Mouse (Mus musculus): Measurements from ENCODE around the gene Cyp2d10.
"Not testable (repeated sequence)": the region's sequence is repeated elsewhere in the genome, so short reads cannot be mapped to it uniquely, and the experiment has no call there.

The Cyp2d10 gene

DNA sequence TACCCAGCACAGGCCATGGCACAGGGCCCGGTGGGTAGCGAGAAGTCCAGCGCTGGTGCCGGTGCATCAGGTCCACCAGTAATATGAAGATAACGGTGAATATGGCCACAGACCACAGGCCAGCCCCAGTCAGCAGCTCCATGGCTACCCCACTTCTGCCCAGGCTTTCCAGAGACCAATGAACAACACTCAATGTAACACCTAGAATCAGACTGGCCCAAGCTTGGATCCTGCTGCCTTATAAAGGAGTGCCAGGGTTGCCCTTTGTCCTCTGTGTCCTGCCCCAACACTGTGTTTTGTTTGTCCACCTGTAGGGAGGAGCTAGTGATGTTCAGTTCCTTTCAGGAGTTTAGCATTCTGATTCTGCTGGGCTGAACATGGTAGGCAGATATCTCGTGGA, at the start of gene Cyp2d10:
Cyp2d10 (minus strand) TSS at position 215 of the 400 bp plus-strand sequence.
- no peak for DNase-seq (ENCODE audit: low spot score)

DNA sequence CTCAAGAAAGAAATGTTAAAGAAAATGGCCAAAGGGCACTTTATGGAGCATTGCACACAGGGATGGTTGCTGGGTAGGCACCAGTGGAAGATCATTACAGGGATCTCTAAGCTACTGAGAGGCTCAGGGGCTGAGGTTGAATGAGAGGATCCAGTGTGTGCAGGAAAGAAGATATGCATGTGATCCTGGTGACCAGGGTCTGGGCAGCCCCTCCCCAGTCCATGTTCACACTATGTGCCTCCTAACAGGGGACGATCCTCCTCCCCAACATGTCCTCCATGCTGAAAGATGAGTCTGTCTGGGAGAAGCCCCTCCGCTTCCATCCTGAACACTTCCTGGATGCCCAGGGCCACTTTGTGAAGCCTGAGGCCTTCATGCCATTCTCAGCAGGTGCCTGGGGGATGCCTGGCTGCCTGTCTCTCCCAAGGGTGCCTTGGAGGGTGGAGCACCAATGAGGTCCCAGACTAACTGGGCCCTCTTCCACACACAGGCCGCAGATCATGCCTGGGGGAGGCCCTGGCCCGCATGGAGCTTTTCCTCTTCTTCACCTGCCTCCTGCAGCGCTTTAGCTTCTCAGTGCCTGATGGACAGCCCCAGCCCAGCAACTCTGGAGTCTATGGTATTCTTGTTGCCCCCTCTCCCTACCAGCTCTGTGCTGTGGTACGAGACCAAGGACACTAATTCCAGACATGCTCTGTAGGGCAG, 49.2 kb upstream of the Cyp2d10 start:
- not testable (repeated sequence) for DNase-seq (ENCODE audit: low spot score)

DNA sequence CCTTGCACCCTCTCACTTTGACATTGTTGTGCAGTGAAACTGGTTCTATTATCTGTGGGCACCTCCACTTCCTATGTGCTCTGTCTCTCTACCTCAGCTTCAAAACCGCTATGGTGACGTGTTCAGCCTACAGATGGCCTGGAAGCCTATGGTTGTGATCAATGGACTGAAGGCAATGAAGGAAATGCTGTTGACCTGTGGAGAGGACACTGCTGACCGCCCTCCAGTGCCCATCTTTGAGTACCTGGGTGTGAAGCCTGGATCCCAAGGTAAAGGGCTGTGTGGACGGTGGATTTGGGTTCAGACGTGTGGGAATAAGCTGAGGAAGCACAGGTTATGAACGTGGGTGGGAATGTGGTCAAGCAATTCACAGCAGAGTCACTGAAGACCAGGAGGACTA, 46.5 kb upstream of the Cyp2d10 start:
- not testable (repeated sequence) for DNase-seq (ENCODE audit: low spot score)

DNA sequence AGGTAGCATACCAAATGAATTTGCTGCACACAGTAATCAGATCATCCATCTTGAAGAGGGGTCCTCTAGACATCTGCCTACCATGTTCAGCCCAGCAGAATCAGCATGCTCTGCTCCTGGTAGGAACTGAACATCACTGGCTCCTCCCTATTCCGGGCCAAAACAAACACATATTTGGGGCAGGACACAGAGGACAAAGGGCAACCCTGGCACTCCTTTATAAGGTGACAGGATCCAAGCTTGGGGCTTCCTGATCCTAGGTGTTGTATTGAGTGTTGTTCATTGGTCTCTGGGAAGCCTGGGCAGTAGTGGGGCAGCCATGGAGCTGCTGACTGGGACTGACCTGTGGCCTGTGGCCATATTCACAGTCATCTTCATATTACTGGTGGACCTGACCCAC, 45.1 kb upstream of the Cyp2d10 start:
- DNase-seq (ENCODE audit: low spot score): not testable (repeated sequence)

DNA sequence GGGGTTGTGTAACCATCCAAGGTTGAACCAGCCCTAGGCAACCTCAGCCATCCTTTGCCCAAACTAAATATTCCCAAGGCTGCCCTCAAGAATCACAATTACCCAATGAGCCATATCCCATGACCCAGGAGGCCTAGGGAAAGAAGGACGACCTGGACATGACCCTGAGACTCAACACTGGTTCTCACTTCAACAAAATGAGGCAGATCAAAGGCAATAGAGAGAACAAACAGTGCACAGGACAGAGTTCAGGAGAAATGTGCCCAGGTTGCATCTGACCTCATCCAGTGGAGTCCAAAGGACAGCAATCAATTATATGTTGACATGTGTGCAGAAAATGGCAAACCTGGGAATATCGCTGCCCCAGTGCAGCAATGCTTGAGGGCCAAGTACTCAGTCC, 43.0 kb upstream of the Cyp2d10 start:
- not testable (repeated sequence) for DNase-seq (ENCODE audit: low spot score)

DNA sequence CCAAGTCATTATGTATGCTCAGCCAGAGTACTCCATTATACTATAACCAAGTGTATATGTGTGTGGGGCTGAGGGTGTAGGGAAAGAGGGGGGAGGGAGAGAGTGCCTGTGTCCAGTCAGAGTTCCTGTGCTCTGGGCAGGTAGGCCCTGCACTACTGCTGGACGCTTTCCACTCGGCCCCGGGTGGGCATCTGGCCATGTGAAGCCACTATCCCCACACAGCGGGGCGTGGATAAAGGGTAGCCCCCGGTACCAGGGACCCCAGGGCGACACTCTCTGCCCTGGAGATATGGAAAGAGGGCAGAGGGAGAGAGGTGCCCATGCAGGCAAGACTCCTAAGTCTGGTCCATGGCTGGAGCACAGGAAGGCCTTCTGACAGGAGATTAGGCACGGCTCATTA, 38.2 kb upstream of the Cyp2d10 start:
- DNase-seq (ENCODE audit: low spot score): no peak

DNA sequence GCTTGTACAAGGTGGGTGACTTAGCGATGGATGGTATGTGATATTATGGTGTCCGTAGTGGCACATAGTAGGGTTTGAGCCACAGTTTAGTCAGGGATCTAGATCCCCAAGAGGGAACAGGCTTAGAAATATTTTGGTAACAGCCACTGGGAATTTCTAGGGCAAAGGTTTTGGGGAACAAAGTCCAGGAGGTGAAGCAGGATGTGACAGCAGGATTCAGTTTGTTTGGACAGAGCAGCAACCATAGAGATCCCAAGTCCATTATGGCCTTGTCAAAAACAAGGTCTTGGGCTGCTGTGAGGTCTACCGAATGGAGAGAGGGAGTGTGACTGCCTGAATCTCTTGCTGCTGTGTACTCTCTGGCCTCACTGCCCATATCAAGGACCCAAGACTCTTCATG, 36.7 kb upstream of the Cyp2d10 start:
- DNase-seq (ENCODE audit: low spot score): no peak

DNA sequence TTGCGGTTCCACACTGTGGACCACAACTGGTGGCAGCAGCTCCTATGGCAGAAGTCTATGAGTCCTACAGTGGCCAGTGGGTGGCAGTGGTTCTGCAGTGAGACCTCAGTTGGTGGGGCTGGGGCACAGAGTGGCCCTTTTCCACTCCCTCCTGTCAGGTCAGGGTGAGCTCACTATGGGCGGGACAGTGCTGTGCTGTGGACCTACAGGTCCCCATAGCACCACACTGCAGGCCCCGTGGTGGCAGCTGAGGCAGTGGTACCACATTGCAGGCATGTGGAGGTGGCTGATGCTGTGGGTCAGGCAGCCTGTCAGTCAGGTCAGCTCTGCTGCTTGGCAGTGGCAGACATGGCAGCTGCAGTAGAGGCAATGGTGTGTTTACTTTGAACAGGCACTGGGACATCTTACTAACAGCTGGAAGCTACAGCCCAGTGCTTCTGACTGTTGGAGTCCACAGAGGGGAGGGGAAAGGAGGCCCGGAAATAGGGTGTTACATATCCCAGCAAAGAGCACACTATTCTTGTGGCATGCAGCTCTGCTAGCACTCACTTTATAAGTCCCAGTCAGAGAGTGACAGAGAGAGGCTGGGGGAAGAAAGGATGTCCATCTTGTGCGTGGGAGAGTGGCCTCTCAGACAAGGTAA, 31.1 kb upstream of the Cyp2d10 start:
- no peak for DNase-seq (ENCODE audit: low spot score)

DNA sequence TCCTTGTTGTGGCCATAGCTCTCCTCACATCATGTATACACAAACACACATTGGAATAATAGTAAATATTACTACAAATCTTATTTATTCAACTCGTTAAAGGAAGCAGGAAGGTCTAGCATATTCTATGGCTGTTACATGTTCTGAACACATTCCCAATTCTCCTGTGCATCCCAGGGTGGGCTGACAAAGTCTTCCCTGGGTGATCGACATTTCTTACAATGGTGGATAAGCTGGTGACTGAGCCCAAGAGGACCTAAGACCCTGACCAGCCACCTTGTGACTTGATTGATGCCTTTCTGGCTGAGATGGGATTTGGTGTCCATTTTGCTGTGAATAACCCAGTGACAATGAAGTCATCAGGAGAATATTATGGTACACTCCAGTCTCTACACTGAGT, 28.6 kb upstream of the Cyp2d10 start:
- DNase-seq (ENCODE audit: low spot score): no peak

DNA sequence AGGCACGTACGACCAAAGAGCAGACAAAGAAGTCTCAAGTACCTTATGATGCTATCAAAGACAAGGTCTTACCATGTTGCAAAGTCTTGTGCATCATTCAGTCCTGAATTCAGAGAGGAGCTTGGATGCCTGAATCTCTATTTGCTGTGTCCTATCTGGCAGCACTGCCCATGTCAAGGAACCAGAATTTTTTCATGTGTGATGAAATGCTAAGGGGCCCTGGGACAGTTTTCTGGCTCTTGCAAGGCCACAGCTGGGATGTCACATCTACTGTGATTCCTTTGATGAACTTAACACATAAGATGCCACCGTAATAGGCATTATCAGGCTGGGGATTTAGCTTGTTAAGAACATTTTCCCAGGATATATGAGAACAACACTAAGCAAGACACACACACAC, 28.0 kb upstream of the Cyp2d10 start:
- DNase-seq (ENCODE audit: low spot score): no peak

DNA sequence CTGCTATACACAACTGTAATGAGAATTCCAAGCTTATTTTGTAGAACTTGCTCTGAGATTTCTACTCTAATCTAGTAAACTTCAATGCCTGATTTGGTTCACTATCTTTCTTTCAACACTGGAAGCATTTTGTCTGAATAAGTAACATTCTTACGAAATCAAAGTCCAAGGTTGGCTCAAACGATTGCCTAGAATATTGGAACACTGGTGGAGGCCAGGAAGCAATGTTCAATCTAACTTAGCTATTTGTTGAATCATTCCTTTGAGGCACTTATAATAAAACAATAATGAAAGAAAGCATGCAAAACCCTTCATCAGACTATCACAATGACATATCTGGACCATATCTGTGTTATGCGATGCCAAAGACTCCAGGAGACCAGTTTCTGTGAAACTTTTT, 27.5 kb upstream of the Cyp2d10 start:
- no peak for DNase-seq (ENCODE audit: low spot score)

DNA sequence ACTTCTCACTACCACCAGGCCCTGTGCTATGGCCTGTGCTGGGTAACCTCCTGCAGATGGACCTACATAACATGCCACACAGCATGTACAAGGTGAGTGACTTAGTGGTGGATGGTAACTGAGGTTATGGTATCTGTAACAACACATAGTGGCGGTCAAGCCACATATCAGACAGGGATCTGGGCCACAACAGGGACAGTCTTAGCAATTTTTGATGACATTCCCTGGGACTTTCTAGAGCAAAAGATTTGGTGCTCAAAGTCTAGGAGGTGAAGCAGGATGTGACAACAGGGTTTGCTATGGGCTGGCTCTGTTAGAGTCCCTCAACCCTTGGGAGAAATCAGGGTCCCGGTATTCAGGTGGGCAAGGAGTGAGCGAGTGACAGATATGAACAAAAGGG, 26.6 kb upstream of the Cyp2d10 start:
- DNase-seq (ENCODE audit: low spot score): no peak

DNA sequence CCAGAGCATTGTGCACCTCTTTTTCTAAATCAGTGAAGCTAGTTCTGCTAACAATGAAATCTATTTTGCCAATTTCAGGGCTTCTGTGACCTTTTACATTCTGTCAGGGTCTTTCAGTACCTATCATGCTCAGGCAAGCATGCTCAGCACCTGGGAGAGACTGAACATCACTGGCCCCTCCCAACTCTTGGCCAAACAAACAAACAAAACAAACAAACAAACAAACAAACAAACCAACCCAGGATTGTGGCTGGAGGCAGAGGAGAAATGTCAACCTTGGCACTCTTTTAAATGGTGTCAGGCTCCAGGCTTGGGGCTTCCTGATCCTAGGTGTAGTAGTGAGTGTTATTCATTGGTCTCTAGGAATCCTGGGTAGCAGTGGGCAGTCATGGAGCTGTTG, 26.1 kb upstream of the Cyp2d10 start, which contains the start of gene Cyp2d9:
Cyp2d9 (plus strand) TSS at position 301 of the 400 bp plus-strand sequence.
- no peak for DNase-seq (ENCODE audit: low spot score)

DNA sequence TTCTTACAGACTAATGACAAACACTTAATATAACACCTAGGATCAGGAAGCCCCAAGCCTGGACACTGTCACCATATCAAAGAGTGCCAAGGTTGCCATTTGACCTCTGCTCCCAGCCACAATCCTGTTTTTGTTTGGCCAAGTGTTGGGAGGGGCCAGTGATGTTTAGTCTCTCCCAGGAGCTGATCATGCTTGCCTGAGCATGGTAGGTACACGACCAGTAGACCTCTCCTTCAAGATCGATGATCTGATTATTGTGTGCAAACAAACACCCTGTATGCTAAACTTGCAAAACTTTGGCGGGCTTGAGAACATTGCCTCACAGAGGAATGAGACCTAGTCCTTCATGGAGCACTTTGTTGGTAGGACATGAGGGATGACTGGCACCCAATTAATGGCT, 16.5 kb upstream of the Cyp2d10 start:
- no peak for DNase-seq (ENCODE audit: low spot score)

DNA sequence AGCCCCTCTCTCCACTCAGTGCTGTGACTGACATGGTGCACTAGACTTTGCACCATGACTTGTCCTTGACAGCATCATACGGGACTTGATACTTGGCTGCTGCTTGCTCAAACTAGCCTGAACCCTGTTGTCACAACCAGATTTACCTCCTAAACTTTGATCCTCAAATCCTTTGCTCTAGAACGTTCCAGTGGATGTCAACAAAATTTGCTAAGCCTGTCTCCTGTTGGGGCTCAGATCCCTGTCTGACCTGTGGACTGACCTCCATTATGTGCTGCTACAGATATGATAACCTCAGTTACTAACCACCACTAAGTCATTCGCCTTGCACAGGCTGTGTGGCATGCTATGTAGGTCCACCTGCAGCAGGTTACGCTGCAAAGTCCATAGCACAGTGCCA, 15.9 kb upstream of the Cyp2d10 start:
- DNase-seq (ENCODE audit: low spot score): no peak

DNA sequence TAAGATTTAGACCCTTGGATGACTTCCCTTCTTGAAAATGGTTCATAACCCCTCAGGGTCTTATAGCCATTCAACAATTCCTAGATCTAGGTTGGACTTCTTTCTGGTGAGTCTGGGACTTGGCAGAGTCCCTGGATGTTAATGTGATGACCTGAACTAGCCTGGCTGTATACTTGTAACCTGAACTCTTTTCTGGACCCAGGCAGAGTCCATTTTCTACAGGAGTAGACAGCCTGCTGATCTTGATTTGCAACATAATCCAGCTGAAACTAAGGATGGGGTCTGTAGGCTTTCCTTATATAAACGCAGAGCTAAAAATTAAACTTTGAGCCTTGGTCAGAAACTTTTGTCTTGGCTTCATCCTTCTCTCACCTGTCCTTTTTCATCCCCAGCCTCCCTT, 11.6 kb upstream of the Cyp2d10 start:
- no peak for DNase-seq (ENCODE audit: low spot score)

DNA sequence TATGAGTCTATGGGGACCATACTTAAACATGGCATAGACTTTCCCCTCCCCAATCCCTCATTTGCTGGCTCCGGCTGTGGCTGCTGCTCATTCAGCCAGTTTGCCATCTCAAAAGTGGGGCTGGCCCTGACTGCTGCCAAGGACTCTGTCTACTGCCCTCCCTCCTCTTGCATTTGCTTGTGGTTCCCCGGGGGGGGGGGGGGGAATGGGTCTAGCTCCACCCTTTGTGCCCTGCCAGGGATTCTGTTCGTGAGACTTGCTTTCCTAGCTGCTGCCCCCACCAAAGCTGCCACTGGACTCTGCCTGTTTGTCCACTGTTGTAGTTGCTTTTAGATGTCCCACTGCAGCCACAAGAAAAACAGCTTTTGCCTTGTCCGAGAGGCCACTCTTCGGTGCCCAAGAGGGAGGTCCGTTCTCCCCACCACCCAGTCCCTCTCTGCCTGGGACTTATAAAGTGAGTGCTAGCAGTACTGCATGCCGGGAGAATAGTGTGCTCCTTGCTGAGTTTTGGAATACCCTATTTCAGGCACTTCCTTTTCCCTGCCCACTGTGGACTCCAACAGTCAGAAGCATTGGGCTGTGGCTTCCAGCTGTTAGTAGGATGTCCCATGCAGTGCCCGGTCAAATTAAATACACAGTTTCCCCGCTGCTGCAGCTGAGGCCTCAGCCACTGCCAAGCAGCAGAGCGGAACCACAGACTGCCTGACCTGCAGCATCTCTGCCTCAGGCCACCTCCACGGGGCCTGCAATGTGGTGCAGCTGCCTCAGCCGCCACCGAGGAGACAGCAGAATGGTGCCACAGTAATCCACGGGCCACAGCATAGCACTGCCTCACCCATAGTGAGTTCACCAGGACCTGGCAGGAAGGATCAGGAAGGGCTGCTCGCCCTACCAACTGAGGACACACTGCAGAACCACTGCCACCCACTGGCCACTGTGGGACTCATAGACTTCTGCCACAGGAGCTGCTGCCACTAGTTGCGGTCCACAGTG, 10.1 kb upstream of the Cyp2d10 start:
- peak; percentile 73 for DNase-seq (ENCODE audit: low spot score)

DNA sequence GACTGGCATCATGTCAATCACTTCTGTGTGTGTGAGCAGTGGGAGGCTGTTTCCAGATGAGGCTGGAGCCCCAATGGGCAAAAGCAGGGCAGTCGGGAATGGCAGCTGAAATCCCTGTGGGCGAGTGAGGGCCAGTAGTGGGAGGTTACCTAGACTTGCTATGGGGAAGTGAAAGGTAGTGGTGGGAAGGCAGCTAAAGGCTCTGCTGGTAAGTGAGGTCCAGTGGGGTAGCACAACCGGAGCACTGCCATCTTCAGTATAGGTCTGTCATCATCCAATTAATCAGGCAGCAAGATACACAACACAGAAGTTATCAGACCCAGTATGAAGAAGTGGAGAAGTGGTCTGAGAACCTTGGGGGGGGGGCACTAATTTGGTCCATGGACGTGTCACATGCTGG, 541 bp upstream of the Cyp2d10 start:
- DNase-seq (ENCODE audit: low spot score): no peak

DNA sequence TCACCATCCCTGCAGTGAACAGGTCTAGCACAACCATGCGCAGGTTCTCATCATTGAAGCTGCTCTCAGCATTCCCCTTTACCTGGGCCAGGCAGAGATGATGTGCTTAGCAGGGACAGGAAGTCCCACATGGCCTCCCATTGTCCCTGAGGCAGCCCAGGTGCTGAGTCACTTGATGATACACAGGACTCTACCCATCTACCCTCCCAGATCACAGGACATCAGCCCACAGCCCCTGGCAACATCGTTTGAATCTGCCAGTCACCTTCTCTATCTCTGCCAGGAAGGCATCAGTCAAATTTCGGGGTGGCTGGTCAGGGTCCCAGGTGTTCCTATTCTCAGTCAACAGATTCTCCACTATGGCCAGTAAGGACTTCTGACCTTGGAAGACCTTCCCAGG, 2.8 kb downstream of the Cyp2d10 start:
- no peak for DNase-seq (ENCODE audit: low spot score)

DNA sequence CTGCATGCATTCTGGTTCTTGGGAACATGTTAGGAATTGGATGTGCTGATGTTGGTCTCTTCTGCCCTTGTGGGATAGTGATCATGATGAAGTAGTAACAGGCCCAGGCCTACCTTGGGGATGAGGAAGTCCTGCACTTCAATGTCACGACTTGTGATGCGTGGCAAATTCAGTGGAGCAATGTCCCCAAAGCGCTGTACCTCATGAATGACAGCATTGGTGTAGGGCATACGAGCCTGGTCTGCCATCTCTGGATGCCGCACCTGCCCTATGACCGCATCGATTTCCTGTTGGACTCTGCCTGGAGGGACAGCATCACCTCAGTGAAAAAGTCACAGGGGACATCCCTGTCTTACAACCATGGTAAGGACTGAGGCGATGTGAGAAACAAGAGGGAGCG, 3.4 kb downstream of the Cyp2d10 start:
- DNase-seq (ENCODE audit: low spot score): no peak

DNA sequence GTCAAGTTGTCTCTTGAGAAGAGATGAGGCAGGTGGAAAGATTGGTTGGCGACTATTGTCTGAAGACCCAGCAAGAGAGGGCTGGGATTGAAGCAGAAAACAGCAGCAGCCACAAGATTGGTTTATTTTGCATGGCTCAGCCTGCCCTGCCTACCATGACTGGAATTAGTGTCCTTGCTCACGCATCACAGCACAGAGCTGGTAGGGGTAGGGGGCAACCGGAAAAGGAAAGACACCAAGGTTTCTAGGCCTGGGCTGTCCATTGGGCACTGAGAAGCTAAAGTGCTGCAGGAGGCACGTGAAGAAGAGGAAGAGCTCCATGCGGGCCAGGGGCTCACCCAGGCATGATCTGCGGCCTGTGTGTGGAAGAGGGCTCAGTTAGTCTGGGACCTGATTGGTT, 4.3 kb downstream of the Cyp2d10 start:
- no peak for DNase-seq (ENCODE audit: low spot score)

DNA sequence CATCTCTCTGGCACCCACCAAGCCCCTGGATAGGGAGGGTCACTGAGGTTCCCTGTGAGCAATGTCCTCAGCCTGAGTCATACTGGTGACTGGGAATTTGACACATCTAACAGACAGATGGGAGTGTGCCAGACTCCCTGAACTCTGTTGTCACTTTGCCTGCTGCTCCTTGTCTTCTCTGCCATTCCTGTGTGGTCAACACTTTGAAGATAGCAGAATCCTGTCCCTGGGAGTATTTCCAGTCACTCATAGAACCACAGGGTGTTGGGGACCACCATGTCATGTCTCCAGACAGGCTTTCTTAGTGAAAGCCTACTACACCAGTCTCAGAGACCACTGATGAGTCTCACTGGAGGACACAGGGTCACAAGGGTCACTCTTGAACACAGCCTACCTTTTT, 4.9 kb downstream of the Cyp2d10 start:
- no peak for DNase-seq (ENCODE audit: low spot score)

DNA sequence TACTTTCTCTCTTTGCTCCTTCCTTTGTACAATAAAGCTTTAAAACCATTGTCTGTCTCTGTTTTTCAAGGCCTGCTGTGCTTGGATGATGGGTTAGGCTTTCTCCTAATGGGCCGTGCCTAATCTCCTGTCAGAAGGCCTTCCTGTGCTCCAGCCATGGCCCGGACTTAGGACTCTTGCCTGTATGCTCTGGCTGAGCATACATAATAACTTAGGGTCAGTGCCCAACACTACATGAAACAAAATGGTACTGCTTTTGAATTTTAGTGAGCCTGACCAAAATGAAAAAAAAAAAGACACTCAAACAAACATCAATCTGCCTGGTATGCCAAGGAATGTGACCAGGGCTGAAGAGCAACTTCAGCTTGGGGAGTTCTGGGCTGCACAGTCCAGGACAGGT, 5.5 kb downstream of the Cyp2d10 start:
- no peak for DNase-seq (ENCODE audit: low spot score)

Data from testis, postnatal 14 days (tissue).